Mouse (Mus musculus) MEL (cell line): ENCODE measurements around the gene Chd2. TPM values are rescaled to one million over a fixed set of nuclear protein-coding genes. Genes with fewer than 3 reads are reported as not detected.

Experiments
- DNase-seq: peaks from one replicate; pipeline ENCODE4 v3.0.0; 2011; ENCODE audit warnings: low read depth, low spot score
- H3K27ac ChIP-seq: 2 replicates; pipeline ENCODE4 v1.5.1; 2012; ENCODE audit warnings: low read depth, mild to moderate bottlenecking, control low read depth, low read length, moderate library complexity; ENCODE audit not compliant: control insufficient read depth
- H3K27me3 ChIP-seq, 2 experiments: fragments of 150-350 bp in 1 of 2; sonication (generic) in 1 of 2; 2 replicates each; pipeline ENCODE4 v1.6.1; 2012; ENCODE audit warnings: low read length in 2 of 2, mild to moderate bottlenecking in 2 of 2, improper control_type of control experiment in 1 of 2, moderate library complexity in 1 of 2; ENCODE audit not compliant: insufficient read depth in 2 of 2, control insufficient read depth in 1 of 2
- H3K36me3 ChIP-seq, 2 experiments: 2 replicates each; pipeline ENCODE4 v1.6.1; 2012 to 2014; ENCODE audit warnings: low read length in 2 of 2, improper control_type of control experiment in 1 of 2, inconsistent platforms in 1 of 2, mild to moderate bottlenecking in 1 of 2; ENCODE audit not compliant: insufficient read depth in 2 of 2, control insufficient read depth in 1 of 2
- H3K4me1 ChIP-seq, 2 experiments: fragments of 150-350 bp in 1 of 2; sonication (generic) in 1 of 2; 2 replicates each; pipeline ENCODE4 v1.6.1; 2012; ENCODE audit warnings: low read length in 2 of 2, improper control_type of control experiment in 1 of 2, mild to moderate bottlenecking in 1 of 2; ENCODE audit not compliant: insufficient read depth in 2 of 2, control insufficient read depth in 1 of 2
- H3K4me3 ChIP-seq, 2 experiments: fragments of 150-350 bp in 1 of 2; sonication (generic) in 1 of 2; 2 replicates each; pipeline ENCODE4 v1.5.1; 2012; ENCODE audit warnings: low read depth in 2 of 2, low read length in 2 of 2, mild to moderate bottlenecking in 2 of 2, moderate library complexity in 2 of 2, control low read depth in 1 of 2, improper control_type of control experiment in 1 of 2; ENCODE audit not compliant: control insufficient read depth in 1 of 2, insufficient read depth in 1 of 2
- H3K79me2 ChIP-seq: 2 replicates; pipeline ENCODE4 v1.6.1; 2012; ENCODE audit warnings: mild to moderate bottlenecking, low read length, moderate library complexity; ENCODE audit not compliant: control insufficient read depth, poor library complexity, insufficient read depth
- H3K9ac ChIP-seq: 2 replicates; pipeline ENCODE4 v1.6.1; 2012; ENCODE audit warnings: low read depth, mild to moderate bottlenecking, control low read depth, low read length, moderate library complexity; ENCODE audit not compliant: control insufficient read depth, poor library complexity, severe bottlenecking
- H3K9me3 ChIP-seq: fragments of 150-350 bp; sonication (generic); replicated peaks from 2 replicates; pipeline ENCODE4 v1.6.1; 2012; ENCODE audit warnings: mild to moderate bottlenecking, low read length, improper control_type of control experiment, moderate library complexity; ENCODE audit not compliant: insufficient read depth
- BHLHE40 ChIP-seq: IDR thresholded peaks from 2 replicates; pipeline ENCODE4 v1.6.1; 2012; ENCODE audit warnings: low read depth, mild to moderate bottlenecking, inconsistent platforms, low read length, improper control_type of control experiment, borderline replicate concordance
- CHD1 ChIP-seq: IDR thresholded peaks from 2 replicates; pipeline ENCODE4 v1.6.1; 2012; ENCODE audit warnings: low read depth, mild to moderate bottlenecking, inconsistent platforms, low read length, improper control_type of control experiment
- EP300 ChIP-seq, 2 experiments: IDR thresholded peaks; 2 replicates each; pipeline ENCODE4 v1.6.1; 2011; ENCODE audit warnings: improper control_type of control experiment in 2 of 2, low read length in 2 of 2, low read depth in 1 of 2, mild to moderate bottlenecking in 1 of 2
- GABPA ChIP-seq: IDR thresholded peaks from 2 replicates; pipeline ENCODE4 v1.6.1; 2012; ENCODE audit warnings: low read depth, mild to moderate bottlenecking, inconsistent platforms, low read length, improper control_type of control experiment, moderate library complexity
- GATA1 ChIP-seq: IDR thresholded peaks from 2 replicates; pipeline ENCODE4 v1.6.1; 2011; ENCODE audit warnings: low read depth, low read length, improper control_type of control experiment
- JUND ChIP-seq: IDR thresholded peaks from 2 replicates; pipeline ENCODE4 v1.6.1; 2011; ENCODE audit warnings: low read depth, mild to moderate bottlenecking, improper control_type of control experiment, low read length
- MAX ChIP-seq: IDR thresholded peaks from 2 replicates; pipeline ENCODE4 v1.6.1; 2011; ENCODE audit warnings: low read length, improper control_type of control experiment
- MAZ ChIP-seq: IDR thresholded peaks from 2 replicates; pipeline ENCODE4 v1.6.1; 2012; ENCODE audit warnings: low read depth, mild to moderate bottlenecking, inconsistent platforms, low read length, improper control_type of control experiment
- MXI1 ChIP-seq: IDR thresholded peaks from 2 replicates; pipeline ENCODE4 v1.6.1; 2011; ENCODE audit warnings: mild to moderate bottlenecking, low read depth, low read length, improper control_type of control experiment
- MYB ChIP-seq: IDR thresholded peaks from 2 replicates; pipeline ENCODE4 v1.6.1; 2011; ENCODE audit warnings: mild to moderate bottlenecking, low read depth, low read length, improper control_type of control experiment
- MYC ChIP-seq: IDR thresholded peaks from 2 replicates; pipeline ENCODE4 v1.6.1; 2011; ENCODE audit warnings: low read depth, mild to moderate bottlenecking, low read length, improper control_type of control experiment, moderate library complexity
- NRF1 ChIP-seq: IDR thresholded peaks from 2 replicates; pipeline ENCODE4 v1.6.1; 2014; ENCODE audit warnings: low read depth, mild to moderate bottlenecking, inconsistent platforms, low read length, improper control_type of control experiment, moderate library complexity; ENCODE audit not compliant: poor library complexity, insufficient read depth, severe bottlenecking
- POLR2AphosphoS5 ChIP-seq: IDR thresholded peaks from 2 replicates; pipeline ENCODE4 v1.6.1; 2012; ENCODE audit warnings: low read depth, borderline replicate concordance, mild to moderate bottlenecking, inconsistent platforms, low read length, moderate library complexity, mixed read lengths
- RCOR1 ChIP-seq: IDR thresholded peaks from 2 replicates; pipeline ENCODE4 v1.6.1; 2012; ENCODE audit warnings: low read depth, mild to moderate bottlenecking, inconsistent platforms, low read length, improper control_type of control experiment
- TBP ChIP-seq: IDR thresholded peaks from 2 replicates; pipeline ENCODE4 v1.8.0; 2011; ENCODE audit warnings: low read depth, low read length, improper control_type of control experiment
- USF1 ChIP-seq: IDR thresholded peaks from 2 replicates; pipeline ENCODE4 v1.6.1; 2014; ENCODE audit warnings: low read depth, mild to moderate bottlenecking, inconsistent platforms, low read length, improper control_type of control experiment, moderate library complexity
- USF2 ChIP-seq, 2 experiments: IDR thresholded peaks; 2 replicates each; pipeline ENCODE4 v1.6.1; 2011 to 2012; ENCODE audit warnings: improper control_type of control experiment in 2 of 2, low read length in 2 of 2, borderline replicate concordance in 1 of 2, inconsistent platforms in 1 of 2, low read depth in 1 of 2, mild to moderate bottlenecking in 1 of 2; ENCODE audit not compliant: insufficient read depth in 1 of 2
- ZC3H11A ChIP-seq: IDR thresholded peaks from 2 replicates; pipeline ENCODE4 v1.6.1; 2012; ENCODE audit warnings: low read depth, mild to moderate bottlenecking, inconsistent platforms, low read length, improper control_type of control experiment
- ZMIZ1 ChIP-seq: IDR thresholded peaks from 2 replicates; pipeline ENCODE4 v1.6.1; 2012; ENCODE audit warnings: low read depth, mild to moderate bottlenecking, inconsistent platforms, low read length, improper control_type of control experiment, moderate library complexity
- polyA plus RNA-seq, 2 experiments: library from polyadenylated mRNA; stranded (reverse) in 1 of 2; unstranded in 1 of 2; fragments of >175 nt in 1 of 2; fragments of >200 nt in 1 of 2; gene quantifications; 2 replicates each; pipeline versions ENCODE4 v1.2.1 to v1.2.4; 2012; ENCODE audit warnings: low replicate concordance in 2 of 2, low read depth in 1 of 2; ENCODE audit not compliant: insufficient read length in 2 of 2, insufficient read depth in 1 of 2, missing spikeins in 1 of 2
- total RNA-seq: library from RNA; depleted of rRNA; stranded (reverse); fragments of 300-350 nt; gene quantifications from 2 replicates; pipeline ENCODE4 v1.2.3, GENCODE M21; 2012

Gene Chd2
- total and polyA plus RNA-seq, 3 experiments = 9.9 to 275 (median 21.4) TPM

DNA sequence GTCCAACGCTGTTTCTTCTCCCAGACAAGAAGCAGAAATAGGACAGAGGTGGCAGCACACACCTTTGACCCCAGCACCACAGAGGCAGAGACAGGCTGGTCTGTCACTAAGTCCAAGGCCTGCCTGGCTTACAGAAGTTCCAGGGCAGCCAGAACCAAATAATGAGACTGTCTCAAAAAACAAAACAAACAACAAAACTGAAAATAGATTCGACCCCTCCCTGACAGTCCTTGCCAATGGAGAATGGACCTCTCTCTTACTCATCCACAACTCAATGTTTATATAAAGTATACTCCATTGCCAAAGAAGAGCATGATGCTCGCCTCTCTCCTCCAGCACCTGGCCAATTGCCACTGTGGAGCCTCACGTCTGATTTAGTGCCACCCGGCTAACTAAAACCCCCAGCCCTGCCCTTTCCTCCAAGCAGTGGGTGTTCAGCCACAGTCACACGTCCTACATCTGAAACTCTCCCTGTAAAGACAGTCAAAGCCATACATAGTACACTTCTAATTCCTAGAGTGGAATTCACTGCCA is 36.3 kb upstream of the Chd2 start:
- no peaks in the 10 kb centered on the region for H3K4me1 ChIP-seq
- H3K9ac ChIP-seq = no peak overlapping the region
- H3K27me3 ChIP-seq = no peaks in the 10 kb centered on the region
- no peaks in the 10 kb centered on the region for H3K9me3 ChIP-seq
- no peak for DNase-seq
- TF ChIP-seq MAX (no peak), ZC3H11A (no peak), MAZ (no peak), ZMIZ1 (no peak), EP300 (IDR thresholded peaks at IDR 0.05; ENCODE audit: low read depth in 1 of 2, low read length in 2 of 2) (no peak), CHD1 (no peak), USF1 (no peak), TBP (no peak), GABPA (no peak), NRF1 (no peak), MYC (no peak), MYB (no peak), RCOR1 (no peak), JUND (no peak)
- no peaks in the 10 kb centered on the region for H3K79me2 ChIP-seq
- H3K36me3 ChIP-seq = no peaks in the 10 kb centered on the region
- H3K4me3 ChIP-seq = no peak overlapping the region
- no peak overlapping the region for H3K27ac ChIP-seq

DNA sequence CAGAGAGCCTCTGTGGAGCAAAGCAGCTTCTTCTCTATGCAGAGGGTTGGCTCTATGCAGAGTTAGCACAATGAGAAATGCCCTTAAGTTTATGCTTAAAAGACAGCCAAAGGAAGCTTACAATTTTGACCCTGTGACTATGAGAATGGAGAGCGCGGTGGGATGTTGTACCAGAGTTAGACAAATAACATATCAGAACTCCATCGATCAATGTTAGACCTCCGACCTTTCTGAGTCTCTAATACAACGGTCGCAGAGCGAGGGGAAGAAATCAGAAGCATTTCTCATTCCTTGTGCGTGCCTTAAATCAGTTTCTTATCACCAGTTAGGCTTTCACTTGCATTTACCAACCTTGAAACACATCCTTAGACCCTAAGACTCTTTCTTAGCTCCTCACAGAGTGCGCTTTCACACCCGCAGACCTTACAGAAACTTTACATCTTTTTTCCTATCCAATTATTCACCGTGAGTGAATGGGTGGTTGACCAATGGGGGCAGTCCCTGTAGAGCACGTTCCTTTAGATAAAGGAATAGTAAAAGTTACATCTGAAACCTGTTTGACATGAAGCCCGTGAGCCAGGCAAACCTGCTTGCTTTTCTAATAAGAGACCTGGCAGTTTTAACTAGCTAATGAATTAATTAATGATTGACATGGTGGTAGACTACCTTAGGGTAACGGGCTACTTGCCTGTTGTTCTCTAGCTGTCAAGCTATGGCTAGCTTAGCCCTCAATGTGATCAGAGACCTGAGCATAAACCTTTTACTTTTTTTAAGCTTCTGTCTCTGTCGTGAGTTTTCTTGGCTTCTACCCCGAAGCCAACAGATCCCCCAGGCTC is 34.7 kb upstream of the Chd2 start:
- H3K4me3 ChIP-seq = no peak overlapping the region
- no peaks in the 10 kb centered on the region for H3K79me2 ChIP-seq
- no peaks in the 10 kb centered on the region; a peak in 1 of 4 replicates for H3K4me1 ChIP-seq
- TF ChIP-seq MXI1 = no peak
- TF ChIP-seq RCOR1 = no peak
- TF ChIP-seq POLR2AphosphoS5 = no peak
- no peak for TF ChIP-seq GATA1
- no peak for TF ChIP-seq BHLHE40
- TF ChIP-seq USF2 (IDR thresholded peaks at IDR 0.05; ENCODE audit: borderline replicate concordance in 1 of 2, insufficient read depth in 1 of 2, low read depth in 1 of 2, low read length in 2 of 2) = no peak
- TF ChIP-seq, all 39 proteins: peak for 0
- no peak for DNase-seq
- H3K9ac ChIP-seq = no peak overlapping the region
- no peaks in the 10 kb centered on the region for H3K9me3 ChIP-seq
- no peaks in the 10 kb centered on the region for H3K36me3 ChIP-seq
- H3K27me3 ChIP-seq = no peaks in the 10 kb centered on the region
- no peak overlapping the region for H3K27ac ChIP-seq
